Mouse (Mus musculus) MEL (cell line): ENCODE results near the gene Acta1.

Experiments used
- CTCF ChIP-seq, 3 experiments: IDR thresholded peaks in 2 of 3; conservative IDR thresholded peaks in 1 of 3; 2 replicates each; pipeline ENCODE4 v1.5.1; 2011 to 2012; ENCODE audit warnings: low read length in 3 of 3, low read depth in 2 of 3, mild to moderate bottlenecking in 2 of 3, improper control_type of control experiment in 1 of 3, inconsistent platforms in 1 of 3, mixed read lengths in 1 of 3, moderate library complexity in 1 of 3; ENCODE audit not compliant: control insufficient read depth in 1 of 3, insufficient read depth in 1 of 3, poor library complexity in 1 of 3, severe bottlenecking in 1 of 3
- EP300 ChIP-seq, 2 experiments: IDR thresholded peaks; 2 replicates each; pipeline ENCODE4 v1.6.1; 2011; ENCODE audit warnings: improper control_type of control experiment in 2 of 2, low read length in 2 of 2, low read depth in 1 of 2, mild to moderate bottlenecking in 1 of 2
- GATA1 ChIP-seq: IDR thresholded peaks from 2 replicates; pipeline ENCODE4 v1.6.1; 2011; ENCODE audit warnings: low read depth, low read length, improper control_type of control experiment
- POLR2A ChIP-seq, 2 experiments: IDR thresholded peaks; 2 replicates each; pipeline ENCODE4 v1.6.1; 2011 to 2012; ENCODE audit warnings: low read length in 2 of 2, mild to moderate bottlenecking in 2 of 2, control low read depth in 1 of 2, improper control_type of control experiment in 1 of 2, low read depth in 1 of 2, moderate library complexity in 1 of 2; ENCODE audit not compliant: control insufficient read depth in 1 of 2, insufficient read depth in 1 of 2, poor library complexity in 1 of 2

DNA sequence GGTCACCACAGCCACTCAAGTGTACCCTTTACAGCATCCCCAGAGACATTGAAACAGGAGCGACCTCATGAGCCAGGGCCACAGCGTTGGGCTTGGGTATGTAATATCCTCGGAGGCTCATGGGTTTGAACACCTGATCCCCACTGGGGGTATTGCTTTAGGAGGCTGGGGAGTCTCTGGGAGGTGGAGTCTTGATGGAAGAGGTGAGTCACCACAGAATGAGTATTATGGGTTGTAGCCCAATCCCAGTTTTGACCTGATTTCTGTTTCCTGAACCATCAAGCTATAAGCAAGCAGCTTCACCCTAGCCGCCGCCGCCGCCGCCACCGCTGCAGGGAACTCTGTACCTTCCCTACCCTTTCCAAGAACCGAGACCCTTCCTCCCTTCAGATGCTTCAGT is 48.6 kb downstream of the Acta1 start:
- TF ChIP-seq EP300 (IDR thresholded peaks at IDR 0.05; ENCODE audit: low read depth in 1 of 2, low read length in 2 of 2) (no peak), CTCF (IDR thresholded peaks at IDR 0.05 in 2 of 3, conservative IDR thresholded peaks at IDR 0.05 in 1 of 3; ENCODE audit: control insufficient read depth in 1 of 3, insufficient read depth in 1 of 3, low read depth in 2 of 3, low read length in 3 of 3, poor library complexity in 1 of 3, severe bottlenecking in 1 of 3) (no peak), GATA1 (no peak), POLR2A (IDR thresholded peaks at IDR 0.05; ENCODE audit: control insufficient read depth in 1 of 2, insufficient read depth in 1 of 2, low read depth in 1 of 2, low read length in 2 of 2, poor library complexity in 1 of 2) (no peak)
